Mouse (Mus musculus): ENCODE results near the gene Bpifb9a.
A peak's percentile ranks its signal among the peaks of the same experiment; 100 is the strongest.

GRCm38 (mm10) chr2:154215191-154215590, 42.5 kb upstream of the Bpifb9a start:
- no peak for TF ChIP-seq POLR2A (IDR thresholded peaks at IDR 0.05; ENCODE audit: low read depth, low read length)
- TF ChIP-seq CTCF (IDR thresholded peaks at IDR 0.05; ENCODE audit: extremely low read depth, insufficient read length, insufficient replicate concordance, low read depth, low read length) = peak; percentile 85; the same call in 1 of the 2 replicates
